Mouse (Mus musculus) E14TG2a.4 (cell line): ENCODE data around the gene Eef2.

Source experiments
- H3K27me3 ChIP-seq: 2 replicates; pipeline ENCODE4 v1.6.1; 2014; ENCODE audit warnings: low read length, control low read depth; ENCODE audit not compliant: insufficient read depth
- H3K36me3 ChIP-seq: 2 replicates; pipeline ENCODE4 v1.6.1; 2014; ENCODE audit warnings: low read length, control low read depth; ENCODE audit not compliant: insufficient read depth
- H3K4me1 ChIP-seq: replicated peaks from 2 replicates; pipeline ENCODE4 v1.6.1; 2014; ENCODE audit warnings: low read depth, low read length, control low read depth
- H3K4me3 ChIP-seq: replicated peaks from 2 replicates; pipeline ENCODE4 v1.5.1; 2014; ENCODE audit warnings: mild to moderate bottlenecking, low read length
- H3K9me3 ChIP-seq: 2 replicates; pipeline ENCODE4 v1.6.1; 2014; ENCODE audit warnings: low read length, control low read depth
- CTCF ChIP-seq: conservative IDR thresholded peaks from 2 replicates; pipeline ENCODE4 v1.5.1; 2014; ENCODE audit warnings: low read length
- NANOG ChIP-seq: IDR thresholded peaks from 2 replicates; pipeline ENCODE4 v1.6.1; 2014; ENCODE audit warnings: borderline replicate concordance, low read length, mixed read lengths
- POU5F1 ChIP-seq: IDR thresholded peaks from 2 replicates; pipeline ENCODE4 v1.6.1; 2014; ENCODE audit warnings: low read length, borderline replicate concordance

The Eef2 gene

GRCm38 (mm10) chr10:81192270-81192967, 16.0 kb downstream of the Eef2 start:
- peaks cover 29% of the 10 kb centered on the region for H3K36me3 ChIP-seq
- H3K4me3 ChIP-seq: peak overlapping the region; percentile 80
- H3K9me3 ChIP-seq: no peaks in the 10 kb centered on the region
- TF ChIP-seq CTCF (no peak), NANOG (no peak), POU5F1 (no peak)
- peaks cover 66% of the 10 kb centered on the region for H3K4me1 ChIP-seq
- H3K27me3 ChIP-seq: peaks cover 28% of the 10 kb centered on the region

GRCm38 (mm10) chr10:81192968-81193501, 16.6 kb downstream of the Eef2 start:
- Histone ChIP-seq H3K36me3 (peaks cover 23% of the 10 kb centered on the region), H3K4me3 (peak overlapping the region; percentile 80), H3K4me1 (peaks cover 60% of the 10 kb centered on the region), H3K27me3 (peaks cover 29% of the 10 kb centered on the region), H3K9me3 (no peaks in the 10 kb centered on the region)
- TF ChIP-seq NANOG (no peak), POU5F1 (no peak)

- peaks cover 52% of the 10 kb centered on the region for H3K4me1 ChIP-seq
- H3K27me3 ChIP-seq: peaks cover 36% of the 10 kb centered on the region
- no peaks in the 10 kb centered on the region for H3K9me3 ChIP-seq
- H3K36me3 ChIP-seq: peaks cover 16% of the 10 kb centered on the region
- TF ChIP-seq POU5F1 (no peak), CTCF (no peak), NANOG (no peak)
- peak overlapping the region; percentile 41; the same call in 1 of the 2 replicates for H3K4me3 ChIP-seq
Observed at GRCm38 (mm10) chr10:81193991-81194774, 17.8 kb downstream of the Eef2 start.

GRCm38 (mm10) chr10:81195300-81195699, 18.9 kb downstream of the Eef2 start:
- Histone ChIP-seq H3K4me1 (peaks cover 46% of the 10 kb centered on the region), H3K27me3 (peaks cover 45% of the 10 kb centered on the region), H3K9me3 (no peaks in the 10 kb centered on the region), H3K4me3 (no peak overlapping the region), H3K36me3 (peaks cover 10% of the 10 kb centered on the region)
- TF ChIP-seq NANOG (no peak), CTCF (no peak), POU5F1 (no peak)

GRCm38 (mm10) chr10:81196470-81197065, 20.1 kb downstream of the Eef2 start:
- H3K36me3 ChIP-seq: no peaks in the 10 kb centered on the region
- H3K9me3 ChIP-seq: no peaks in the 10 kb centered on the region
- TF ChIP-seq CTCF (no peak), NANOG (no peak), POU5F1 (no peak)
- H3K27me3 ChIP-seq: peaks cover 45% of the 10 kb centered on the region
- peaks cover 43% of the 10 kb centered on the region for H3K4me1 ChIP-seq
- no peak overlapping the region for H3K4me3 ChIP-seq

GRCm38 (mm10) chr10:81197305-81197704, 20.9 kb downstream of the Eef2 start:
- peaks cover 37% of the 10 kb centered on the region for H3K4me1 ChIP-seq
- H3K4me3 ChIP-seq: no peak overlapping the region
- no peaks in the 10 kb centered on the region for H3K9me3 ChIP-seq
- peaks cover 45% of the 10 kb centered on the region for H3K27me3 ChIP-seq
- no peak for TF ChIP-seq CTCF
- no peak for TF ChIP-seq NANOG
- no peak for TF ChIP-seq POU5F1
- no peaks in the 10 kb centered on the region for H3K36me3 ChIP-seq

DNA sequence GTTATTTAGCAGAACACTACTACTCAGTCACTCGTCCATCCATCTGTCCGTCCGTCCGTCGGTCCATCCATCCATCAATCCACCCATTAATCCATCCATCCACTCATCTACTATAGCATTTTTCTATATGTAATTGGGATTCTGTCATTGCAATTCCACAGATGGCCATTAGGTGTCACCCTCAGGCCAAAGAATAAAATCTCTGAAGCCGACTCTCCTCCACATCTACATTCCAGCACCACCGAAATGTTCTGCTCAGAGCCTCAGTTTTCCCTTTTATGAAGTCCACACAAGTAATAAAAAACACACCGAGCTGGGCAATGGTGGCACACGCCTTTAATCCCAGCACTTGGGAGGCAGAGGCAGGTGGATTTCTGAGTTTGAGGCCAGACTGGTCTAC, 21.8 kb downstream of the Eef2 start:
- Histone ChIP-seq H3K4me1 (peaks cover 33% of the 10 kb centered on the region), H3K4me3 (no peak overlapping the region), H3K9me3 (no peaks in the 10 kb centered on the region), H3K27me3 (peaks cover 45% of the 10 kb centered on the region), H3K36me3 (no peaks in the 10 kb centered on the region)
- TF ChIP-seq CTCF (peak; percentile 77), NANOG (no peak), POU5F1 (no peak)

GRCm38 (mm10) chr10:81198990-81199389, 22.6 kb downstream of the Eef2 start:
- H3K4me1 ChIP-seq: peaks cover 26% of the 10 kb centered on the region
- peaks cover 45% of the 10 kb centered on the region for H3K27me3 ChIP-seq
- no peaks in the 10 kb centered on the region for H3K36me3 ChIP-seq
- no peaks in the 10 kb centered on the region for H3K9me3 ChIP-seq
- TF ChIP-seq CTCF (no peak), POU5F1 (no peak), NANOG (no peak)
- H3K4me3 ChIP-seq: no peak overlapping the region
